Mouse (Mus musculus) neural tube, embryonic 11.5 days (tissue): ENCODE results near the gene Rpp25l. TPM values are rescaled to one million over a fixed set of nuclear protein-coding genes. Genes with fewer than 3 reads are reported as not detected.
"Not testable (repeated sequence)": the region's sequence is repeated elsewhere in the genome, so short reads cannot be mapped to it uniquely, and the experiment has no call there.

Experiments
- ATAC-seq: fragments of 200-750 bp; cut with Nextera tagmentation; 2 replicates; pipeline ENCODE4 v1.8.0; 2017; ENCODE audit warnings: moderate number of reproducible peaks, mild to moderate bottlenecking, moderate TSS enrichment, moderate library complexity; ENCODE audit not compliant: insufficient read depth, low FRiP score, low TSS enrichment
- DNase-seq: peaks from one replicate; pipeline ENCODE4 v3.0.0-alpha.2; 2015; ENCODE audit warnings: low spot score
- H3K27ac ChIP-seq: fragments of 300-500 bp; sonication (generic); 2 replicates; pipeline ENCODE4 v1.5.1; 2014; ENCODE audit warnings: low read depth, mild to moderate bottlenecking, low read length
- H3K27me3 ChIP-seq: fragments of 300-500 bp; sonication (generic); 2 replicates; pipeline ENCODE4 v1.6.1; 2014; ENCODE audit warnings: mild to moderate bottlenecking, low read length, mixed read lengths; ENCODE audit not compliant: control insufficient read depth, insufficient read depth
- H3K36me3 ChIP-seq: fragments of 300-500 bp; sonication (generic); 2 replicates; pipeline ENCODE4 v1.6.1; 2014; ENCODE audit warnings: mild to moderate bottlenecking, low read length, moderate library complexity, mixed read lengths; ENCODE audit not compliant: control insufficient read depth, insufficient read depth
- H3K4me1 ChIP-seq: fragments of 300-500 bp; sonication (generic); 2 replicates; pipeline ENCODE4 v1.6.1; 2014; ENCODE audit warnings: low read length, mixed read lengths; ENCODE audit not compliant: control insufficient read depth, insufficient read depth
- H3K4me2 ChIP-seq: fragments of 300-500 bp; sonication (generic); 2 replicates; pipeline ENCODE4 v1.6.1; 2014; ENCODE audit warnings: low read depth, mild to moderate bottlenecking, moderate library complexity
- H3K4me3 ChIP-seq: fragments of 300-500 bp; sonication (generic); 2 replicates; pipeline ENCODE4 v1.5.1; 2014; ENCODE audit warnings: low read depth, low read length
- H3K9ac ChIP-seq: fragments of 300-500 bp; sonication (generic); 2 replicates; pipeline ENCODE4 v1.6.1; 2014; ENCODE audit warnings: mild to moderate bottlenecking, low read length
- H3K9me3 ChIP-seq: fragments of 300-500 bp; sonication (generic); 2 replicates; pipeline ENCODE4 v1.6.1; 2016; ENCODE audit warnings: low read length; ENCODE audit not compliant: control insufficient read depth
- WGBS: fragments of 180-500 bp; shearing (Covaris S2); extraction: QIAGEN DNeasy Blood & Tissue Kit; methylation state at CpG from one replicate; pipeline ENCODE4 v1.1.7; 2014; 5-methylcytosine and 5-hydroxymethylcytosine counted together
- polyA plus RNA-seq: library from polyadenylated mRNA; unstranded; fragments of >200 nt; fragmentation: Nextera tagmentation; extraction: Ambion mirVana; gene quantifications from 2 replicates; pipeline ENCODE4 v1.2.1, GENCODE M21; 2014

Gene Rpp25l
- polyA plus RNA-seq, 1 experiment from 2014 or later = 81.2 TPM

DNA sequence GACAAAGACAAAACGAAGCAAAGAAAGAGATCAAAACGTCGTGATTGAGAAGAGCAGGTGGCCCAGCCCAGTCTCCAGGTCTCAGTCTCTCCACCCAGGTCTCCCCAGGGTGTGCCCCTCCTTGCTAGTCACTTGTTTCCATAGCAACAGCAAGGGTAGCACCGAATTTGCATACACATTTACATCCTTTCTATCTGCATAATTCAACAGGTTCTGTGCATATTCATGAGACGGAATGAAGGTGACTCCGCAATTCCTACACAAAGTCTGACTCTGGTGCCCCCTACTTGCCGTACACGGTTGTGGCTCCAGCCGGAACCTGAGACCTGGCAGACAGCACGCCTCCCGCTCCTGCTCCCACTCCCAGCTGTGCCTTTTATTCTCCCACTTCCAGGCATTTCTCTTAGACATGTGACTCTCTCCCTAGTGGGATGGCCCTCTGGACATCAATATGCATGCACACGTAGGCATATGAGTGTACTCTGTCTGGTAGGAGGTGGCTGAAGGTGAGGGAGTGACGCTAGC, 6.3 kb downstream of the Rpp25l start:
- Histone ChIP-seq H3K4me1 (peaks cover 20% of the 10 kb centered on the region), H3K27ac (0 out of 2 replicates have a peak overlapping the region, but pooled peaks have one; percentile 49), H3K9ac (no peak overlapping the region)

DNA sequence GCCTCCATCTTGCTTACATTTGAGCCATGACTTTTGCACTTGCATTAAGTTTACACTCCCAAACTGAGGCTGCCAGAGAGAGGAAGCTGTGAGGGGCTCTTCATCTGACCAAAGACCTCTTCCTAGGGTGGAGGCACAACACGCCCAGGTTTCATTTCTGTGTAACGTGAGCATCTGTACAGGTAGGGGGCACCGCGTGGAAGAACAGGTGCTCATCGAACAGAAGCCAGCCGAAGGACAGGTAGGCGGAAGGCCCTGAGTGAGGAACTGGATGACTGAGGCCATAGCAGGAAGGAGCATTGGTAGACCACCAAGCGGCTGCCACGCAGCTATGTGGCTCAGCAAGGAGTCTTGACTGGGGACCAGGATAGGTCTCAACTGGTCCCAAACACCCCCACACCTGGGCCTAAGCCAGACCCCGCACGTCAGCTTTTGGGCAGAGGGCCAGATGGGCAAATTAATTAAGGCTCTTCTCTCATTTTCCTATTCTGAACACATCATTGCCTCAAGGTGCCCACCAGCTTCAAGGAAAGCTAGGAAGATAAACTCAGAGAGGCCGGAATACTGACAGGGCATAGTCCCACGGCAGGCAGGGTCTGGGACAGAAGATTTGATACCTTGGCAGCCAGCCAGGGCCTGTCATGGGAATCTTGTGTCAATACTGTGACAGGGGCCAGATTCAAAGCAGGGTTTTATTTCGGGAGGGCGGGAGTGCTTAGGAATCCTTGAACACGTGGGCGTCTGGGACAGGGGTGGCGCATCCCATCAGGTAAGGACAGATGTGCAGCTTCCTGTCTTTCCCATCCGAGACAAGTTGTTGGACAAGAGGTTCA, 7.2 kb downstream of the Rpp25l start:
- no peak for ATAC-seq
- no peak overlapping the region for H3K4me2 ChIP-seq
- no peak for DNase-seq
- H3K9me3 ChIP-seq = no peaks in the 10 kb centered on the region
- no peaks in the 10 kb centered on the region for H3K36me3 ChIP-seq
- H3K4me3 ChIP-seq = no peak overlapping the region
- no peaks in the 10 kb centered on the region for H3K27me3 ChIP-seq
- no peak overlapping the region for H3K9ac ChIP-seq
- H3K27ac ChIP-seq = no peak overlapping the region
- H3K4me1 ChIP-seq = peaks cover 16% of the 10 kb centered on the region; the same call in 1 of the 2 replicates
- 74% methylated on average over 19 of the region's 19 CpGs for WGBS

More for the DNA sequence above, 6.3 kb downstream of the Rpp25l start:
- Histone ChIP-seq H3K36me3 (peaks cover 5% of the 10 kb centered on the region; the same call in 1 of the 2 replicates), H3K4me3 (no peak overlapping the region), H3K9me3 (no peaks in the 10 kb centered on the region), H3K27me3 (no peaks in the 10 kb centered on the region), H3K4me2 (peak overlapping the region; percentile 28)
- peak; percentile 85 for DNase-seq
- peak; percentile 86 for ATAC-seq
- WGBS = under 1% methylated on average over 13 of the region's 13 CpGs

DNA sequence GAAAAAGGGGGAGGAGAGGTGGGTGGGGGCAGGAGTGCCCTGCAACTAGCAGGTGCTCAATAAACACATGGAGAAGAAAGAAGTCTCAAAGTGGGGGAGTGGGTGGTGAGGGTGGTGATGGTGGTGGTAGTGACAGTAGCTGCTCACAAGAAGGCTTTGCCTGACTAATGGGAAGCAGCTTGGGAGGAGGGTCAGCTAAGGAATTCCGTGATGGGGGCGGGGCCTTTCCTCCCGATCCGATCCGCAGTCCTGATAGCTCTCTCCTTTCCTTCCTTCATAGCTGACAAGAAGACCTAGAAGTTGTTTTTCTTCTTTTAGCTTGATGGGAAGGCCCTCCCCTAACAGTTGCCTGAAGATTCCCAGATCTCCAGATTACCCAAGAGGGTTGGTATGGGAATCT, 8.7 kb downstream of the Rpp25l start:
- DNase-seq (peak; percentile 24), ATAC-seq (no peak)
- 2% methylated on average over 5 of the region's 5 CpGs for WGBS
- Histone ChIP-seq H3K4me2 (no peak overlapping the region), H3K27me3 (no peaks in the 10 kb centered on the region), H3K9ac (no peak overlapping the region), H3K4me1 (peaks cover 16% of the 10 kb centered on the region; the same call in 1 of the 2 replicates), H3K9me3 (no peaks in the 10 kb centered on the region), H3K4me3 (no peak overlapping the region), H3K27ac (no peak overlapping the region), H3K36me3 (no peaks in the 10 kb centered on the region)

- not testable (repeated sequence) for DNase-seq, H3K27ac ChIP-seq
- WGBS = 68% methylated on average over 2 of the region's 2 CpGs
These were observed 11.1 kb downstream of the Rpp25l start for GRCm38 (mm10) chr4:41702226-41702625.

GRCm38 (mm10) chr4:41700224-41700623, 13.1 kb downstream of the Rpp25l start:
- ATAC-seq, H3K4me2 ChIP-seq, H3K27ac ChIP-seq: not testable (repeated sequence)

More at GRCm38 (mm10) chr4:41702226-41702625, 11.1 kb downstream of the Rpp25l start:
- not testable (repeated sequence) for H3K4me3 ChIP-seq, H3K36me3 ChIP-seq, H3K9ac ChIP-seq, H3K4me2 ChIP-seq, H3K27me3 ChIP-seq, H3K9me3 ChIP-seq, ATAC-seq
- H3K4me1 ChIP-seq = peaks cover 12% of the 10 kb centered on the region; the same call in 1 of the 2 replicates

DNA sequence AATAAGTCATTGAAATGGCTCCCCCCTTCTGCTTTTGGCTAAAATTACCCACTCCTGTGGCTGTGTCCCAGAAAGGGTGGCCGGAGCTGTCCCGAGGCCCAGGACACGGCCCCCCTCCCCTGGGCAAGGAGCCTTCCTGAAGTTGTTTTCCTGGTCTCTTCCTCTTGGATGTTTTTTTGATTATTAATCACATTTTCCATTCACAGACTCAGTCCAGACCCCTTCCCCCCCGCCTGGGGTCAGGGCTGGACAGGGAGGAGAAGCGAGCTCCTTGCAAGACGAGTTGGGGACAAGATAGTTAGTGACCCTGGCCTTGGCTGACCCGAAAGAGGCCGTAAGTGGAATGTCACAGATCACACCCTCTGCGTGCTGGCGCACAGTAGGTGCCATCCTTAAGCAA, 13.6 kb downstream of the Rpp25l start, which contains the start of gene Il11ra1:
Gene Il11ra1, plus strand, starts transcription at position 207 of the 400 bp plus-strand sequence.
- not testable (repeated sequence) for H3K9ac ChIP-seq, H3K36me3 ChIP-seq, H3K27me3 ChIP-seq, H3K4me2 ChIP-seq, H3K9me3 ChIP-seq, H3K27ac ChIP-seq, H3K4me1 ChIP-seq, H3K4me3 ChIP-seq, ATAC-seq, DNase-seq
- 73% methylated on average over 8 of the region's 10 CpGs for WGBS

More at GRCm38 (mm10) chr4:41700224-41700623, 13.1 kb downstream of the Rpp25l start:
- not testable (repeated sequence) for DNase-seq, H3K27me3 ChIP-seq, H3K36me3 ChIP-seq, H3K4me3 ChIP-seq, H3K9ac ChIP-seq, H3K4me1 ChIP-seq, H3K9me3 ChIP-seq
- WGBS = 90% methylated on average over 2 of the region's 8 CpGs

- not testable (repeated sequence) for H3K9me3 ChIP-seq, H3K9ac ChIP-seq, H3K36me3 ChIP-seq, ATAC-seq, H3K4me1 ChIP-seq, H3K4me2 ChIP-seq, H3K4me3 ChIP-seq, H3K27ac ChIP-seq, H3K27me3 ChIP-seq, DNase-seq
- WGBS = 12% methylated on average over 11 of the region's 32 CpGs
These were observed 14.8 kb downstream of the Rpp25l start for GRCm38 (mm10) chr4:41698421-41699016.

DNA sequence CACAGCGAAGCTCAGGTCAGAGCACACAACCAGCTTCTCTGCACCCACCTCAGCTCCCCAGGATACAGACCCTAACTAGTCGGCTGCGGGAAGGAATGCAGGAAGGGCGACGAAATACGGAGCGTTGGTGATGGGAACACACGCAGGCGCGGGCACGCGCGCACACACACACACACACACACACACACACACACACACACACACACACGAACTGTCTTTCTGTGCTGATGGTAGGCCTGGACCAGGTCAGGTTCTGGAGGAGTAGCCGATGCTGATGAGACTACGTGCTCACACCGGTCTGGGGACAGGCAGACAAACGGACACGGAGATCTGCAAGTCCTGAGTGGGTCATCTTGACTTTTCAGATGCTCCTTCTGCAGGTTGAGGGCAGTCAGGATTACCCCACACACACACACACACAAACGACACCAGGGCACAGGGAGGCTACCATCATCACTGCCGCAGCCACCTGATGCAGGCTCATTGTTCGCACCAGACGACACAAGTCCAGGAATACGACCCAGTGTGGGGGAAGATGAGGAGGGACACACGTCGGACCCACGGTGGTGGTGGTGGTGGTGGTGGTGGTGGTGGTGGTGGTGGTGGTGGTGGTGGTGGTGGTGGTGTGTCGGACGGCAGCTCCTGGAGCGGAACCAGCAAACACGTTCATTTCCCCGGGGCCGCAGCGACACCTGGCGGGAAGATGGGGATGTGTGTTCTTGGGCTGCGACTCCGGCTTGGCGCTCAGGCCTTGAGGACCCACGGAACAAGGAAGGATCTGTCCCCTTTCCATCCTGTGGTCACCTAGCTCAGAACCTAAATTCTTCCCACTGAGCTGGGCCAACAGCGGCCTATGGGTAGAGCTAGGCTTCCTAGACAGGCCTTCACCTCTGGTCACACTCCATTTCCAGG, 16.1 kb downstream of the Rpp25l start, which contains the start of gene Cntfr:
Gene Cntfr, minus strand, starts transcription at position 160 of the 912 bp plus-strand sequence.
- H3K36me3 ChIP-seq, H3K27ac ChIP-seq, H3K4me2 ChIP-seq, H3K9ac ChIP-seq, H3K4me1 ChIP-seq, H3K9me3 ChIP-seq, ATAC-seq, H3K4me3 ChIP-seq, H3K27me3 ChIP-seq: not testable (repeated sequence)
- 12% methylated on average over 26 of the region's 40 CpGs for WGBS
- peak; percentile 82 for DNase-seq
